33 mouse cellular contexts compared by ENCODE assay signal in genomic region chr3:92467424-92467823, GRCm38 (mm10). TPM values are rescaled to one million over a fixed set of nuclear protein-coding genes. Genes with fewer than 3 reads are reported as not detected.
DNase-seq lines count a peak whose midpoint lies in the region; ATAC-seq lines count a peak whose summit lies in the region.
"Had no signal": no experiment of that assay in that cellular context is flagged by ENCODE, and none has a peak within 500 bp of the region (broad histone marks: within the 10 kb centered on the region; RNA-seq: fewer than 3 reads in every experiment).

No protein-coding gene starts in this region.

- H3K4me3 ChIP-seq in intestine, embryonic 16.5 days (ENCODE audit: low read length) = no peak overlapping the region
- H3K4me3 ChIP-seq: embryonic facial prominence, embryonic 13.5 days; gastrocnemius, adult 2 months; heart, adult 2 months; heart, embryonic 10.5 days; heart, embryonic 13.5 days had no signal

- no peaks in the 10 kb centered on the region for H3K9me3 ChIP-seq in intestine, embryonic 16.5 days (ENCODE audit: control insufficient read depth, low read length)
- H3K9me3 ChIP-seq: embryonic facial prominence, embryonic 13.5 days; heart, embryonic 10.5 days; heart, embryonic 13.5 days had no signal

- ATAC-seq in intestine, embryonic 16.5 days = no peak
- ATAC-seq: forebrain, embryonic 14.5 days; forebrain, postnatal 0 days; hindbrain, postnatal 0 days; inflammation-experienced regulatory T-cells, adult 6 months; intestine, postnatal 0 days had no signal

- H3K4me1 ChIP-seq in intestine, embryonic 16.5 days (ENCODE audit: control insufficient read depth, insufficient read depth, low read length) = no peaks in the 10 kb centered on the region
- H3K4me1 ChIP-seq: embryonic facial prominence, embryonic 13.5 days; heart, embryonic 10.5 days; heart, embryonic 13.5 days had no signal

- peak; percentile 16 for DNase-seq in heart, adult 11 months
- DNase-seq in heart, adult 18-20 months = no peak
- DNase-seq in 3T3-L1 (ENCODE audit: low read depth, low spot score) = peak; percentile 73
- DNase-seq in adipocyte (ENCODE audit: low spot score) = peak; percentile 57
- DNase-seq in urinary bladder, adult 18-20 months (ENCODE audit: low spot score in 2 of 2) = no peak
- no peak for DNase-seq in liver
- DNase-seq: adrenal gland, adult 8-10 months; adrenal gland, postnatal 36 days; cerebellum, adult 18-20 months; cerebellum, adult 9-10 months; cerebellum, postnatal 14 days; forebrain, postnatal 0 days; gastrocnemius, adult 2 months; gastrocnemius, postnatal 14 days; heart, adult 2 months; heart, postnatal 14 days; heart, postnatal 4 days had no signal

- no peaks in the 10 kb centered on the region for H3K36me3 ChIP-seq in intestine, embryonic 16.5 days (ENCODE audit: control insufficient read depth, insufficient read depth, low read length)
- H3K36me3 ChIP-seq: embryonic facial prominence, embryonic 13.5 days; heart, embryonic 10.5 days; heart, embryonic 13.5 days had no signal

- no peak overlapping the region for H3K4me2 ChIP-seq in intestine, embryonic 16.5 days (ENCODE audit: low read depth, low read length)
- H3K4me2 ChIP-seq: embryonic facial prominence, embryonic 13.5 days; heart, embryonic 13.5 days; hindbrain, embryonic 14.5 days had no signal

- H3K9ac ChIP-seq in intestine, embryonic 16.5 days (ENCODE audit: low read depth, low read length) = no peak overlapping the region
- H3K9ac ChIP-seq: embryonic facial prominence, embryonic 13.5 days; forebrain, postnatal 0 days; heart, embryonic 13.5 days; hindbrain, embryonic 14.5 days had no signal

- H3K27me3 ChIP-seq in intestine, embryonic 16.5 days (replicated peaks; ENCODE audit: control insufficient read depth, insufficient read depth, low read length) = no peaks in the 10 kb centered on the region
- H3K27me3 ChIP-seq: embryonic facial prominence, embryonic 13.5 days; heart, embryonic 13.5 days had no signal

- H3K27ac ChIP-seq in intestine, embryonic 16.5 days (ENCODE audit: low read length) = no peak overlapping the region
- H3K27ac ChIP-seq: embryonic facial prominence, embryonic 13.5 days; gastrocnemius, adult 2 months; heart, adult 2 months; heart, embryonic 10.5 days; heart, embryonic 13.5 days; hindbrain, embryonic 14.5 days; hindbrain, postnatal 0 days had no signal

RNA-seq across cellular contexts. Expression of gene Sprr3, which starts 8.9 kb away (rescaled TPM):
- not detected for total RNA-seq in heart, adult 18-20 months (2021)
- polyA plus RNA-seq in intestine, embryonic 16.5 days (2015; fragmentation: Nextera tagmentation; extraction: Ambion mirVana) = not detected in 2 replicates
- total RNA-seq: adrenal gland, adult 8-10 months; adrenal gland, postnatal 36 days; common myeloid progenitor, adult 5-6 weeks; ES-E14; forebrain, postnatal 0 days; gastrocnemius, adult 2 months; gastrocnemius, postnatal 14 days; gastrocnemius, postnatal 4 days; heart, adult 2 months; heart, postnatal 14 days; heart, postnatal 4 days; hindbrain, postnatal 0 days had no signal
- polyA plus RNA-seq: embryonic facial prominence, embryonic 13.5 days; forebrain, embryonic 11.5 days; forebrain, embryonic 14.5 days; forebrain, postnatal 0 days; frontal cortex, adult 2 months; heart, adult 2 months; heart, embryonic 10.5 days; heart, embryonic 13.5 days; heart, embryonic 16.5 days; hindbrain, embryonic 11.5 days; hindbrain, embryonic 14.5 days; hindbrain, postnatal 0 days; inflammation-experienced regulatory T-cells, adult 6 months; intestine, postnatal 0 days had no signal

RNA-seq across cellular contexts. Expression of gene Sprr1a, which starts 18.3 kb away (rescaled TPM):
- total RNA-seq in heart, adult 18-20 months (2021) = not detected
- 0.34 and 1.0 TPM in 2 replicates for polyA plus RNA-seq in intestine, embryonic 16.5 days (2015; fragmentation: Nextera tagmentation; extraction: Ambion mirVana)
- total RNA-seq: adrenal gland, adult 8-10 months; adrenal gland, postnatal 36 days; common myeloid progenitor, adult 5-6 weeks; ES-E14; forebrain, postnatal 0 days; gastrocnemius, adult 2 months; gastrocnemius, postnatal 14 days; gastrocnemius, postnatal 4 days; heart, adult 2 months; heart, postnatal 14 days; heart, postnatal 4 days; hindbrain, postnatal 0 days had no signal
- polyA plus RNA-seq: forebrain, embryonic 11.5 days; forebrain, embryonic 14.5 days; forebrain, postnatal 0 days; heart, embryonic 10.5 days; hindbrain, embryonic 11.5 days; hindbrain, embryonic 14.5 days; inflammation-experienced regulatory T-cells, adult 6 months had no signal

RNA-seq across cellular contexts. Expression of gene Sprr1b, which starts 28.8 kb away (rescaled TPM):
- not detected for total RNA-seq in heart, adult 18-20 months (2021)
- polyA plus RNA-seq in intestine, embryonic 16.5 days (2015; fragmentation: Nextera tagmentation; extraction: Ambion mirVana) = 0.22 TPM in 1 of 2 replicates, not detected in the other
- total RNA-seq: adrenal gland, adult 8-10 months; adrenal gland, postnatal 36 days; common myeloid progenitor, adult 5-6 weeks; ES-E14; forebrain, postnatal 0 days; gastrocnemius, adult 2 months; gastrocnemius, postnatal 14 days; gastrocnemius, postnatal 4 days; heart, adult 2 months; heart, postnatal 14 days; heart, postnatal 4 days; hindbrain, postnatal 0 days had no signal
- polyA plus RNA-seq: forebrain, embryonic 11.5 days; forebrain, embryonic 14.5 days; forebrain, postnatal 0 days; frontal cortex, adult 2 months; heart, adult 2 months; heart, embryonic 10.5 days; heart, embryonic 13.5 days; heart, embryonic 16.5 days; hindbrain, embryonic 11.5 days; hindbrain, embryonic 14.5 days; inflammation-experienced regulatory T-cells, adult 6 months; intestine, postnatal 0 days had no signal

RNA-seq across cellular contexts. Expression of gene Sprr4, which starts 32.9 kb away (rescaled TPM):
- total RNA-seq in heart, adult 18-20 months (2021) = not detected
- polyA plus RNA-seq in intestine, embryonic 16.5 days (2015; fragmentation: Nextera tagmentation; extraction: Ambion mirVana) = not detected in 2 replicates
- total RNA-seq: adrenal gland, adult 8-10 months; adrenal gland, postnatal 36 days; common myeloid progenitor, adult 5-6 weeks; ES-E14; forebrain, postnatal 0 days; gastrocnemius, adult 2 months; gastrocnemius, postnatal 14 days; gastrocnemius, postnatal 4 days; heart, adult 2 months; heart, postnatal 14 days; heart, postnatal 4 days; hindbrain, postnatal 0 days had no signal
- polyA plus RNA-seq: embryonic facial prominence, embryonic 13.5 days; forebrain, embryonic 11.5 days; forebrain, embryonic 14.5 days; forebrain, postnatal 0 days; frontal cortex, adult 2 months; heart, adult 2 months; heart, embryonic 10.5 days; heart, embryonic 13.5 days; heart, embryonic 16.5 days; hindbrain, embryonic 11.5 days; hindbrain, embryonic 14.5 days; hindbrain, postnatal 0 days; inflammation-experienced regulatory T-cells, adult 6 months; intestine, postnatal 0 days had no signal

RNA-seq across cellular contexts. Expression of gene Sprr2k, which starts 35.0 kb away (rescaled TPM):
- not detected for total RNA-seq in heart, adult 18-20 months (2021)
- polyA plus RNA-seq in intestine, embryonic 16.5 days (2015; fragmentation: Nextera tagmentation; extraction: Ambion mirVana) = not detected in 2 replicates
- total RNA-seq: adrenal gland, adult 8-10 months; adrenal gland, postnatal 36 days; common myeloid progenitor, adult 5-6 weeks; forebrain, postnatal 0 days; gastrocnemius, adult 2 months; gastrocnemius, postnatal 14 days; gastrocnemius, postnatal 4 days; heart, adult 2 months; heart, postnatal 14 days; heart, postnatal 4 days; hindbrain, postnatal 0 days had no signal
- polyA plus RNA-seq: embryonic facial prominence, embryonic 13.5 days; forebrain, embryonic 11.5 days; forebrain, embryonic 14.5 days; forebrain, postnatal 0 days; frontal cortex, adult 2 months; heart, adult 2 months; heart, embryonic 10.5 days; heart, embryonic 13.5 days; heart, embryonic 16.5 days; hindbrain, embryonic 11.5 days; hindbrain, embryonic 14.5 days; hindbrain, postnatal 0 days; inflammation-experienced regulatory T-cells, adult 6 months; intestine, postnatal 0 days had no signal

Comparison
In these comparisons a context has a peak if more than half of its experiments do, and no peak if none do; other contexts are left out.
1. DNase-seq: peak in heart, adult 11 months (single experiment), 3T3-L1 (single experiment) and adipocyte (single experiment); none in heart, adult 18-20 months (0 of 2), urinary bladder, adult 18-20 months (0 of 2) and liver (single experiment).